Mouse (Mus musculus): ENCODE results near the gene Sult1a1.

Sult1a1 gene

DNA sequence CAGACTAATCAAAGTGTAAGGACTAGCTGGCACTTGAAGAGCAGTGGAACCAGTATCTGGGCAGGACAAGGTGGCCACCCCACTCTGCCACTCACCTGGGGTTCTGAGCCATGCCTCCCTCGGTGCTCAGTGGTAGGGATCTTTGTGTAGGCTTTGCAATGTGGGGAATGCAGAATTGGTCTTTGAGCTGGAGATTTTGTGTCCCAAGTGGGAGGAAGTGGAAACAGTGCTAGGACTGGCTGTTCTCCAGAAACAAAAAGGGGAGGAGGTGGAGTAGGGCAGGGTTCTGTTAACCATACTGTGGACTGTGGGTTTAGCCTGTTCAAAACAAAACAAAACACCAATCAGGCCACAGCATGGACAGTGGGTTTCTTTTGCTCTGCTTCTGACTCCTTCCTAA, at the start of gene Sult1a1:
Sult1a1 (minus strand) TSS at position 226 of the 400 bp plus-strand sequence.
- 23% methylated on average over 1 of the region's 1 CpGs for WGBS

DNA sequence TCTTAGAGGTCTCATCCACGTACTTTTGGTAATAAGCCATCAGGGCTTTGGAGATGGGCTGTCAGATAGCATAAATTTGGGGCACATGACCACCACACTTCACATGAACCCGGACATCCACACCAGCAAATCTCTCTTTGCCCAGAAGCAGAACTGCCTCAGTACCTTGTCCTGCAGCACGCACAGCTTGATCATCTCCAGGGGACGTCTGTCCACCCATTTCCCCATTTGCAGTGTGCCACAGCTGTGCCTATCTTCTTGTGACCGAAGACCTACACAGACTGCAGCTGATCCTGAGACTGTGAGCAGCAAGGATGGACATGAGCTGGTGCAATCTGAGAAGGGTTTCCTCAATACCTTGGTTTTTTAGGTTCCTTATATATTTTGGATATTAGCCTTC, 49.4 kb upstream of the Sult1a1 start:
- WGBS = 85% methylated on average over 5 of the region's 5 CpGs

DNA sequence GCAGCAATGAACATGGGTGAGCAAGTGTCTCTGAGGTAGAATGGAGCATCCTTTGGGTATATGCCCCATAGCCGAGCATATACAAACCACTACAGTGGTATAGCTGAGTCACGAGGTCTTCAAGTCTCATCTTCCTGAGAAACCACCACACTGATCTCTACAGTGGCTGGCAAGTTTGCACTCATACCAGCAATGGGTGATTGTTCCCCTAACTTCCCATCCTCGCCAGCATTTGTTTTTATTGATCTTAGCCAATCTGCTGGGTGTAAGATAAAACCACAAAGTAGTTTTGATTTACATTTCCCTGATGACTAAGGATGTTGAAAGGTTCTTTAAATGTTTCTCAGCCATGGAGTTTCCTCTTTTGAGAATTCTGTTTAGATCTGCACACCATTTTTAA, 48.8 kb upstream of the Sult1a1 start:
- WGBS = 80% methylated on average over 3 of the region's 3 CpGs

DNA sequence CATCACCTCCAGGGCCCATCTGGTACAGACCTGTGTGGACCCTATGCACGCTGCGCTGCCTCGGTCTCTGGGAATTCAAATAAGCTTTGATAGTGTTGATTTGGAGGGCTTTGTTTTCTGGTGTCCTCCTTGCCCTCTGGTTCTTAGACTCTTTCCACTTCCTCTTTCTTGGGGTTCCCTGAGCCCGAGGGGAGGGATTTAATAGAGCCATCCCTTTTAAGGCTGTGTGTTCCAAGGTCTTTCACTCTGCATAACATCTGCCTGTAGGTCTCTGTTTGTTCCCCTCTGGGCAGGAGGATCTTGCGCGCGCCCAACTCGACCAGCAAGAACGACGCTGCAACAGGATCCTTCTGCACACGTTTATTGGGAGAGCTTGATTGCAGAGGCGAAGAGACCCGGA, 45.4 kb upstream of the Sult1a1 start:
- WGBS = 87% methylated on average over 13 of the region's 13 CpGs

DNA sequence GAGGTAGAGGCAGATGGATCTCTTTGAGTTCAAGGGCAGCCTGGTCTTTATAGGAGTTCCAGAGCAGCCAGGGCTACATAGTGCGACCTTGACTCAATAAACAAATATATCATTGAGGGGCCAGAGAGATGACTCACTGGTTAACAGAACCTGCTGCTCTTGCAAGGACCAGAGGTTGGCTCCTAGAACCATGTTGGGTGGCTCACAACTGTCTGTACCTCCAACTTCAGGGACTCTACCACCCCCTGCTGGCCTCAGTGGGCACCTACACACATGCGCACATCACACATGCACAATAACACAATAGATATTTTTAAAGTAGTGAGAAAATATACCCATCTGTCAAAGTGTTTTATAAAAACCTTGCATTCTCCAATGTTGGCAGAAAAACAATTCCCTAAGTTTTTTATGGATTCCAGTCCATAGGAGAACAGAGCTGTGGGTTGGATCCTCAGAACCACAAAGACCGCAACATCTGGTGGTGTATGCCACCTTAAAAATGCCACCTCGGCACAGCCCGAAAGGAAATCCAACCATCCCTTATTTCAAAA, 42.6 kb upstream of the Sult1a1 start:
- 63% methylated on average over 5 of the region's 5 CpGs for WGBS

DNA sequence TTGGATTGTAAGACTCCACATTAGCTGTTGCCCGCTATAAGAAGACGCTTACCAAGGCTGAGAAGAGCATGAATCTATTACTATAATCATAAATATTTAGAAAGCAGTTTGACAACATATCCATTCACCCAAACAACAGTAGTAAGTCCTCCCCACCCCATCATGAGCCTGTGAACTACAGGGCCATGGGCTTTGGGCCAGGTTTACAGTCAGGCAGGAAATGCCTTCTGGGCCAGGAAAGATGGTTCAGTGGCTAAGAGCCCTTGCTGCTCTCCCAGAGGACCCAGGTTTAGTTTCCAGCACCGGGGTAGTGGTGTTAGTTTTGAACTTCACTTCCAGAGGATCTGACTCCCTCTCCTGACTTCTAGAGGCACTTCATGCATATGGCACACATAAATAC, 41.3 kb upstream of the Sult1a1 start:
- 88% methylated on average over 3 of the region's 3 CpGs for WGBS

DNA sequence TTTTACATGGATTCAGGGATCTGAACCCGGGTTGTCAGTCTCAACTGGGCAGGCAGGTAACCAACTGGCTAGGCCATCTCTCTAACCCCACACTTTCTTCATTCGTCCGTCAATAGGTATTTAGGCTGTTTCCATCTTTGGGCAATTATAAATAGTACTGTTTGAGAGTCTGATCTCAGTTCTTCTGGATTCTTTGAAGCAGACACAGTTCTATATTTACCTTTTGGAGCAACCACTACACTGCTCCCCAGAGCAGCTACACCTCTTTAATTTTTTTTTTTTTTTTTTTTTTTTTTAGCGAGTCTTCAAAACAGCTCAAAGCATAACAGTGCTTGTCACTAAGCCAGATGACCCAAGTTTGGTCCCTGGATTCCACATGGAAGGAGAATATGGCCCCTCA, 39.4 kb upstream of the Sult1a1 start:
- 54% methylated on average over 4 of the region's 4 CpGs for WGBS

DNA sequence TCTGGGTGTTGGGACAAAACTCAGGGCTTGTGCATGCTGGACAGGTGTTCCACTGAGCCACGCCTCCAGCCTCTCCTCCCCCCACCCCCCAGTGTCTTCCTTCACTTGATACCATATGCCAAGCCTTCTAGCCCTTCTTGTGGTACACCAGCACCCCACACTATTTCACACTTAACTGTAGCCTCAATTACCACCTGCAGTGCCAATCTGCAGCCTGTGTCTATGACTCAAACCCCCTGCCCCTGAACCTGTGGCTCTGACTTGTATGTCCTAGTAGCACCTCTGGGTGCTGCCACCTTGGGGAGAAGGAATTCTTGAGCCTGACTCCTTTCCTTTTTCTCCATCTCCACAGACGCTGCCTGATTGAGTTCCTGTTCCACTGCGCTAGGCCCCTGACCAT, 35.7 kb upstream of the Sult1a1 start:
- 88% methylated on average over 3 of the region's 3 CpGs for WGBS

DNA sequence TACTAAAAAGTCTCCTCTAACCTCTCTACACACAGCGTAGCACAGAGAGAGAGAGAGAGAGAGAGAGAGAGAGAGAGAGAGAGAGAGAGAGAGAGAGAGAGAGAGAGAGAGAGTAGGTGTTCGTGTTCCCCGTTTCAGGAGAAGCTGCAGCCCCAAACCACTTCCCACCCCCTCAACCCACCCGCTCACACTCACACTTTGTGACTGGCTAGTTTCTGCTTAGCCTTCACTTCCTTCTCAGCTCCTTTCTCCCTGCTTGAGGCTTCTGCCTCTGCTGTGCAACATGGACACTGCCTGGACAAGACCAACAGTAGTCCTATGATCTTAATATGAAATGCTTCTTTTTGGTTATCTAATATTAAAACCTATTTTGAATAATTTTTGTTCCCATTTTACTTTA, 34.0 kb upstream of the Sult1a1 start:
- 53% methylated on average over 4 of the region's 4 CpGs for WGBS

DNA sequence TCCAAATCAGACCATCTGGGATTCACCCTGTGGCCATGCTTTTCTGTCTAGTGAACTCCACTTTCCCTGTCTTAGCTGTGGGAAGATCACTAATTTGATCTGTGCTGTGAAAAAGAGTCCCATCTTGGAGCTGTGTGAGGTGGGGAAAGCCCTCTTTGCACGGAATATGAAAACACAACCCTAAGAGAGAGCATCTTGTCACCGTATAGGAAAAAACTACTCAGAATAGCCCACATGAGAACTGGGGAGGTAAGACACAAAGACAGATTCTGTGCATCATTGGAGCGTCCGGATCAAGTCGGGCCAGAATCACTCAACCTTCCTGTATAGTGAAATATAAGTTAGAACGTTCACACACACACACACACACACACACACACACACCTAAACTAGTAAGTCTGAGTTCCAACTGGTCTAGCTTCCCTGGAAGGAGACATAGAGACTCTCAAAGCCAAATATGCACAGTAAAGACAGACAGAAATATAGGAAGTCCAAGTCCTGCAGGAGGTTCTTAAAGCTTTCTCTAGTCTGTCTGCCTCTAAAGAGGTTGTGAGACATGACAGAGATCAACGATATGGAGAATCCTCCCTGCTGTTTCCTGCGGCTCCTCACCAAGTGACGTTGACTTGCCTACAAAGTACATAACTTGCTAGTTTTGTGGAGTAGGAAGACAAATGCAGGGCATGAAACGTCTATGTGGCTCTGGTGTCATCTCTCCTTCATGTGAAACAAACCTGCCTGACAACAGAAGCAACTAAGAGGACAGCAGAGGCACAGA, 32.1 kb upstream of the Sult1a1 start:
- 77% methylated on average over 10 of the region's 10 CpGs for WGBS

DNA sequence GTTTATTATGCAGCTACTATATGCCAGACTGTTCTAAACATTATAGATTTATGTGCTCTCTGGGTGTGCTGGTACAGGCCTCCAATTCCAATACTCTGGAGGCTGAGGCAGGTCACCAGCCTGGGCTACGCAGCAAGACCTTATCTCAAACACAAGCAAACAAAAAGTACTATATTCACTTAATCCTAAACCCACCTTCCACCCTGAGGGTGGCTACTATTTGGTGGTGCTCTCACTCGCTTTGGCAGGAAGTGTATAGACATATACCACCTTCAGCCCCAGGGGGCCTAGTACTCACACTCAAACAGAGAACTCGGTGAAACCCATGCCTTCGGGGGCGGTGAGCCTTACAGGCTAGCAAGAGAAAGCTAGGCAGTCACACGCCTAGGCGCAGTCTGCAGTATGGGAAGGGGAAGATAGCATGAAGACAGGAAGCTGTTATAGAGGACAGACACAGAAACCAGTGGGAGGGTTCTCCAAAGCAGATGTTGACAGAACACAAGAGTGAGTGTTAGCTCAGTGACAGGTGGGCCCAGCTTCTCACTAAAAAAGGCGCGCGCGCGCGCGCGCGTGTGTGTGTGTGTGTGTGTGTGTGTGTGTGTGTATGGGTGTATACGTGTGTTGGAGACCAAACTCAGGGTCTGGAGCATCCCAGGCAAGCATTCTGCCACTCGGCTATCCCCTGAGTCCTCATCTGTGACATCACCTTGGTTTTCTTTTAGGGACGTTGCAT, 31.4 kb upstream of the Sult1a1 start, which contains the start of gene Coro1a:
Coro1a (minus strand) TSS at position 346 of the 733 bp plus-strand sequence.
- 70% methylated on average over 19 of the region's 19 CpGs for WGBS

DNA sequence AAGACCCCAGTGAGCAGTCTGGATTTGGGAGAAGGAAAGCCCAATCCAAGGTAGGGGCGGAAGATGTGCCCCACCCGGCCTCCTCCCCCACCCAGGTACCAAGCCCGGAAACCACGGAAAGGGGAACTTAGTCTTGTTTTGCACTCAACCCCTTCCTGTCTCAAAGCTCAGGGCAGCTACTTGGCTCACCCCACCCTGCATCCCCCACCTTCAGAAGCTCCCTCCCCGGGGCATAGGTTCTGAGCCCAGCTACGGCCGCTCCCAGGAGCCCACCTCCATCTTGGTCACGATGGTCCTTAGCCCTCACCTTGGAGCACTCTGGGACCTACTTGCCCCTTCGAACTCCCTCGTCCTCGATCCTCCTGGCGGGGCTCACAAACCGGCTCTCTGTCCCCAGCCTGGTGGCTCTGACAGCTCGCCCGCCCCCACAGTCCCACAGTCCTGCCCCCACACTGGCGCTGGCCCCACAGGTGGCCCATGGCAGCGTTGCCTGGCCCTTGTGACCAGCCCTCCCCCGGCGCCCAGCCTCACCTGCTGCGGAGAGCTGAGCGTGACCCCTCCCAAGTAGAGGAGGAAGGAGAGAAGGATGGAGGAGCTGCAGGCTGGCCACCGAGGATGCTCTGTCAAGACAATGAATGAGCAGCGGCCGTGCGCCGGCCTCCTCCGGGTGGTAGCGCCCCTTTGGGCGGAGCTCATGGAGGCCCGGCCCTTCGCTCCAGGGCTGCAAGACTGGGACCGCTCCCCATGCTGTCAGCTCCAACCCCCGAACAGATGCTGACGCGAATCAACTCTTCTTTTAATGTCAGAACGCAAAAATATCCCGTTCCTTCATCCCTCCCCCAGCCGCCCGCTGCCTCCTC, 28.1 kb upstream of the Sult1a1 start:
- WGBS = 1% methylated on average over 39 of the region's 39 CpGs

DNA sequence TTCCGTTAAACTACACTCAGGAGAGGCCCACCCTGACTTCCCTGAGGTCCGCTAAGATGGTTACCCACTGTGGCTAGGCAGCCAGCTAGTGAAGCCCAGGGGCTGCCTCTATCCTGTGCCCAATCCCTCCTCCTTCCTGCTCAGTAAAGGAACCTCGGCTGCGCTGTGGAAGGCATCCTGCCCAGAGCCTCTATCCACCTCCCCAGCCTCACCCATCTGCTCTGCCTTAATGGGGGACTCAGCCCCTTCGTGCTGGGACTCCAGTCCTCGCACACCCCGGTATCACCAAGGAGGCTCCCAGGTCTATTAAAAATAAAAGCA, 27.5 kb upstream of the Sult1a1 start:
- WGBS = 9% methylated on average over 7 of the region's 7 CpGs

DNA sequence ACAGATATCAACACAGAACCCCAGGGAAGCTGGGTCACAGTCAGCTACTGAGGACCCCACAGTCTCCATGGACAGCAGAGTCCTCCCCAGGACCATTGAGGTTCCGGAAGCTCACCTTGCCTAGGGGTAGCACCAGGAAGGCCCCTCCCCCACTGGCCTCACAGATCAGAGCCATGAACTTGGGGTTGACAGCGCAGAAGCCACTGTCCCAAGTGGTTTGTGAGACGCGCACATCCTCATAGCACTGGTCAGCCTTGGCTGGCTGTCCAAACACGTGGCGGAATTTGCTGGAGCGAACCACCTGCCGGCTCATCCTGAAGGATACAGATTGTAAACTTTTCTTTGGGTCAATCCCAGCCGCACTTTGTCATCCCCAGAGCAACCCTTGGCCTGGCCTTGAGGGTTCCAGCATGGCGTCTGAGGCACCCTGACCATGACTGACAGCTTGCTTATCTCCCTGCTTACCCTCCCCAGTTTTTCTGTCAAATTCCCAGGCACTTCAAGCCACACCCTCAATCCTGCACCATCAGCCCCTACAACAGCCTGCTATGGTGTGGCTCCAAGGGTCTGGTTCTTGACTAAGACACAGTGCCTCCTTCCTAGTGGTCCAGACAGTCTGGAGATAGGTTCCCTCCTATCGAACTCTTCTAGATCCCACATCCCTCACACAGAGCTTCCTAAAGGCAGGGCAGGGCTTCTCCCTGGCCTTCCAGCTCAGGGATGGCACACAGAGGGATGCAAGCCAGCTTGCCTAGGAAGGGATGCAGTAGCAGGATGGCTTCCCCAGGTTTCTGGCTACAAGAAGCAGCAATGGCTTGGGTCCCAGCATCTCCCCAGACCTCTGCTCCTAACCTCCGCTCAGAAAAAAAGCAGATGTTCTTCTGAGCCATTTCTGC, 26.9 kb upstream of the Sult1a1 start:
- 44% methylated on average over 12 of the region's 12 CpGs for WGBS

DNA sequence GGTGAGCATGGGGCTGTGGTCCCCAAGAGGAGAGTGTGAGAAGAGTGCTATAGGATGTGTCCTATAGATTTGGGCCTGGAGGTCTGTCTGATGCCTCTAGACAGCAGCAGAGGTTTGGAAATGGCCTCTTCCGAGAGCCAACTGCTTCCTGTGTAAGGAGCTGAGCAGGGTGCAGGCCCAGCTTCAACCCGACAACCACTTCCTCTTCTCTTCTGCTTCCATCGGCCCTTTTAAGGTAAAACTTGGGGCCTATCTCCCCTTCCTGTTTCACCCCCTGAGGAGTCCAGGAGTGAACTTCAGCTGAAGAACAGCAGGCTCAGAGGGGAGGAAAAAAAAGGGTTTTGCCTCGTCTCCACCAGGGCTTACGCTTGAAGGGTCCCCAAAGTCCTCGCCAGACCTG, 26.1 kb upstream of the Sult1a1 start:
- WGBS = 37% methylated on average over 6 of the region's 6 CpGs

DNA sequence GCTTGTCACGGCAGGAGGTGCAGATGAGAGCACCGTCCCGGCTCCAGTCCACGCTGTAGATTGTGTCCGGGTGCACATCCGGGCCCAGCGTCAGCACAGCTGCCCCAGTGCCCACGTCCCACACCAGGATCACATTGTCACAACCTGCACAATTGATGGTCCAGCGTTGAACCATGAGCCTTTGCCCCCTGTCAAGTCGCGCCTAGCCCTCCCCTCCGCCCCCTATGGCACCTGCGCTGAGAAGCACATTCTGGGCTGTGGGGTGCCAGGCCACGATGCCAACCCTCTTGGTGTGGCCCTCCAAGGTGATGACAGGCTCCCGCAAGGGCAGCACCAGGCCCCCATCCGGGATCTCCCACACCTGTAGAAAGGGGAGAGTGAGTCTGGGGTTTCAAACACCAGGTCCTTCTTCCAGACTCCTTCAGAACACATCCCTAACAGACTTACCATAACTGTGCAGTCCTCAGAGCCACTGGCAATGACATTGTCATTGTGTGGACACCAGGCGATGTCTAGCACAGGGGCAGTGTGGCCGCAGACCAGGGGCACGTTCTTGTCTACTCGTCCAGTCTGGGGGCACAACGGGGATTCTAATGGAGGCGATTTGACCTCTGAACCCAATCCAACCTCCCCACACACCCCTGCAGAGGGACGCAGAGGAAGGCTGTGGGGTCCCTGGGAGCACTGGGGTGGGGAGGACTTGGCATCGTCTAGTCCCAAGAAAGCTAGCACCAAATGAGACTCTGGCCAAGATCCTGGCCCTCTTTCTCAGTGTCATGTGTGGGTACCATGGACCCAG, 25.5 kb upstream of the Sult1a1 start:
- 41% methylated on average over 24 of the region's 24 CpGs for WGBS

DNA sequence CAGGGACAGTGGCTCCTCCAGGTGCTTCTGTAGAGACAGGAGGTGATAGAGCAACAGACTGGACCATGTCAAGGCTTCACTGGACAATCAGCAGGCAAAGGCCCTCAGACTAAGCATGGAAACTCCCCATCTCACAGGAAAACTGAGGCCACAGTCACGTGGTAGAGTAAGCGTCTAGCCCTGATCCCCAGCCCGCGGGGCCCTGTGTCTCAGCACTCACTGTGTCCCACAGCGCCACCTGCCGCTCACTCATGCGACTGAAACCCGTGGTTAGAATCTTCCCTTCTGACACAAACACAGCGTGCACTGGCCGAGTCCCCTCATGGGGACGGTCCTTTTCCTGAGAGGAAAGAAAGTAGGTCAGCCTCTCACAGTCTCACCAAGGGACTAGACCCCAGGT, 24.8 kb upstream of the Sult1a1 start:
- WGBS = 0% methylated on average over 11 of the region's 11 CpGs

DNA sequence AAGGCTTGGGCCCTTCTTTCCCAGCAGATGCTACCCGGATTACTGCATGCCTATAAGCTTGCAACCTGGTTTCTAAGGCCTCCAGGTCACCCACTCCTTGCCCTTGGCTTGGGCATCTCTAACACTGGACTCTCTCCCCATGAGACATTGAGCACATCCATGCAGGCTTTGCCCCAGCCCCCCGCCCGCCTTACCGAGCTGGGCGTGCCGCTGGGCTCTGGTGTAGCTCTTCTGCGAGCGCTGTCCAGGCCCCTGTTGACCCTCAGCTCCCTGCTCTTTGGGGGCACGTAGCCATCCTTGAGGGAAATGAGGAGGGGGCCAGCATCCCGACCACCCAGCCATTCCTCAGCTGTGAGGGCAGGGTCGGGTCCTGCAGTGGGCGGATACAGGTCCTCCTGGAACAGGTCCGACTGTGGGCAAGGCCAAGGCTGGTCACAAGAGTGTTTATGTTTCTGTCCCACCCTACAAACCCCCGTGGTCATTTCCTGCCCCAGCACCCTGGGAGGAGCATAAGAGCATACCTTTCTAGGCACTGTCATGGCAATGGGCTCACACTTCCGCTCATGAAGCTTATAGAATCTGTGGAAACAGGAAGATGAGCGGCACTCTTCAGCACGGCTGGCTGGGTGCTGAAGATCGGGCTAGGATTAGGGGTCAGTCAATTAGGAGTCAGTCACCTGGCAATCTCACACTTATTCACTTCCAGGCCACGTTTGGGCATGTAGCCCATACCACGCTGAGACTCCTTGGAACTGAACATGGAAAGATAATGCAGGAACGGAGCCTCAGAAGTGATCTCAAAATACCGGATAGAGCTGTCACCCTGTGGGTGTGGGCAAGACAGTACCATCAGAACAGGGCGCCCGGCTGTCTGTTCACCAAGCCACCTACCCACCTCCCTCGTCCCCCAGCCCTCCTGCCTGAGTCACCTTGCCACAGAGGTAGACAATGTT, 24.1 kb upstream of the Sult1a1 start:
- 74% methylated on average over 25 of the region's 25 CpGs for WGBS

DNA sequence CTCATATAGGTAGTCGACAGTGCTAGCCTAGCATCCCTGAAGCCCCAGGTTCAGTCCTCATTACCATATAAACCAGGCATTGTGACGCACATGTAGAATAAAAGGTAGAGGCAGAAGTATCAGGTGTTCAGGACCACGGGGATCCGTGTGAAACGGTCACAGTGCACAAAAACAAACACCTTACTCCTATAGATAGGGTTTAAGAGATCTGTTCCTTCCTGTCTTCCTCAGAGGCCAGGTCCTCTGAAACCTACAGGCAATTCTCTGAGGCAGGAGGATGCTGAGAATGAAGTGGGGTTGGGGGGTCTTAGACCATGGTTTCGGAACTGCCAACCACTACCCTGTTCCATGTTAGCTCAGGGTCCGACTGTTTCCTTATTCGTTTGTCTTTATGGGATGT, 21.6 kb upstream of the Sult1a1 start:
- WGBS = 83% methylated on average over 8 of the region's 8 CpGs
